Mouse (Mus musculus) thymus, postnatal 36 days (tissue): ENCODE measurements around the gene Gpatch4.

Source experiments
- DNase-seq, 2 experiments: peaks; one replicate each; pipeline ENCODE4 v3.0.0; 2022; ENCODE audit warnings: mixed read lengths in 2 of 2

The Gpatch4 gene

GRCm38 (mm10) chr3:88101736-88102135 lies 58.8 kb downstream of the Gpatch4 start:
- no peak for DNase-seq

GRCm38 (mm10) chr3:88102196-88102595 lies 59.3 kb downstream of the Gpatch4 start:
- no peak for DNase-seq

- no peak for DNase-seq
These were observed 59.7 kb downstream of the Gpatch4 start for GRCm38 (mm10) chr3:88102611-88103010.
